Mouse (Mus musculus) CH12.LX (cell line): ENCODE data around the gene Cpne8. TPM values are rescaled to one million over a fixed set of nuclear protein-coding genes. Genes with fewer than 3 reads are reported as not detected.

Experiments used
- DNase-seq: peaks from one replicate; pipeline ENCODE4 v3.0.0-alpha.2; 2013; ENCODE audit errors: extremely low read depth
- H3K27ac ChIP-seq: 2 replicates; pipeline ENCODE4 v1.5.1; 2012; ENCODE audit warnings: low read depth, mild to moderate bottlenecking, control low read depth, moderate library complexity; ENCODE audit not compliant: insufficient read depth
- H3K27me3 ChIP-seq: replicated peaks from 2 replicates; pipeline ENCODE3; 2012; ENCODE audit warnings: inconsistent platforms
- H3K36me3 ChIP-seq, 2 experiments: replicated peaks in 1 of 2; 2 replicates each; pipeline versions ENCODE3 to v1.6.1; 2012; ENCODE audit warnings: inconsistent platforms in 1 of 2, low read length in 1 of 2, mild to moderate bottlenecking in 1 of 2, mixed read lengths in 1 of 2, moderate library complexity in 1 of 2; ENCODE audit not compliant: control insufficient read depth in 1 of 2, insufficient read depth in 1 of 2
- H3K4me1 ChIP-seq, 2 experiments: 2 replicates each; pipeline ENCODE4 v1.6.1; 2012; ENCODE audit warnings: inconsistent platforms in 1 of 2, moderate library complexity in 1 of 2; ENCODE audit not compliant: insufficient read depth in 2 of 2, control insufficient read depth in 1 of 2
- H3K4me2 ChIP-seq: 2 replicates; pipeline ENCODE4 v1.6.1; 2012; ENCODE audit warnings: low read depth, mild to moderate bottlenecking, control low read depth; ENCODE audit not compliant: poor library complexity, insufficient read depth, severe bottlenecking
- H3K4me3 ChIP-seq, 3 experiments: fragments of 150-350 bp in 1 of 3; sonication (generic) in 1 of 3; replicated peaks in 1 of 3; 2 replicates each; pipeline versions ENCODE3 to v1.5.1; 2011 to 2012; ENCODE audit warnings: low read depth in 2 of 3, low read length in 2 of 3, mild to moderate bottlenecking in 2 of 3, moderate library complexity in 2 of 3, control low read depth in 1 of 3, improper control_type of control experiment in 1 of 3, inconsistent platforms in 1 of 3, mixed read lengths in 1 of 3; ENCODE audit not compliant: poor library complexity in 1 of 3
- H3K79me2 ChIP-seq: replicated peaks from 2 replicates; pipeline ENCODE4 v1.6.1; 2012; ENCODE audit warnings: mild to moderate bottlenecking, moderate library complexity; ENCODE audit not compliant: control insufficient read depth, poor library complexity, insufficient read depth, severe bottlenecking; ENCODE audit errors: extremely low read depth
- H3K9ac ChIP-seq: 2 replicates; pipeline ENCODE4 v1.6.1; 2012; ENCODE audit warnings: low read depth, mild to moderate bottlenecking, control low read depth, moderate library complexity; ENCODE audit not compliant: insufficient read depth
- H3K9me3 ChIP-seq: replicated peaks from 2 replicates; pipeline ENCODE3; 2012; ENCODE audit warnings: low read length, inconsistent platforms, mixed read lengths
- CHD2 ChIP-seq: IDR thresholded peaks from 2 replicates; pipeline ENCODE4 v1.6.1; 2011; ENCODE audit warnings: low read length, improper control_type of control experiment
- CTCF ChIP-seq, 2 experiments: IDR thresholded peaks in 1 of 2; conservative IDR thresholded peaks in 1 of 2; 2 replicates each; pipeline ENCODE4 v1.5.1; 2011 to 2012; ENCODE audit warnings: low read depth in 2 of 2, low read length in 2 of 2, improper control_type of control experiment in 1 of 2, inconsistent platforms in 1 of 2, mild to moderate bottlenecking in 1 of 2, moderate library complexity in 1 of 2
- ELF1 ChIP-seq: IDR thresholded peaks from 2 replicates; pipeline ENCODE4 v1.6.1; 2014; ENCODE audit warnings: low read depth, mild to moderate bottlenecking, inconsistent platforms, low read length, improper control_type of control experiment
- ETS1 ChIP-seq: conservative IDR thresholded peaks from 2 replicates; pipeline ENCODE4 v1.6.1; 2012; ENCODE audit warnings: low read depth, mild to moderate bottlenecking, inconsistent platforms, low read length, improper control_type of control experiment, moderate library complexity
- HCFC1 ChIP-seq: IDR thresholded peaks from 2 replicates; pipeline ENCODE4 v1.6.1; 2012; ENCODE audit warnings: low read depth, mild to moderate bottlenecking, inconsistent platforms, low read length, improper control_type of control experiment
- IRF4 ChIP-seq: IDR thresholded peaks from 2 replicates; pipeline ENCODE4 v1.6.1; 2014; ENCODE audit warnings: low read depth, mild to moderate bottlenecking, inconsistent platforms, low read length, improper control_type of control experiment
- KAT2A ChIP-seq: IDR thresholded peaks from 2 replicates; pipeline ENCODE4 v1.6.1; 2012; ENCODE audit warnings: low read length, improper control_type of control experiment, inconsistent platforms; ENCODE audit not compliant: insufficient replicate concordance
- MAX ChIP-seq: IDR thresholded peaks from 2 replicates; pipeline ENCODE4 v1.6.1; 2011; ENCODE audit warnings: low read length, improper control_type of control experiment
- NRF1 ChIP-seq: IDR thresholded peaks from 2 replicates; pipeline ENCODE4 v1.6.1; 2014; ENCODE audit warnings: low read depth, mild to moderate bottlenecking, inconsistent platforms, low read length, improper control_type of control experiment, moderate library complexity
- POLR2A ChIP-seq: IDR thresholded peaks from 2 replicates; pipeline ENCODE4 v1.6.1; 2011; ENCODE audit warnings: low read depth, mild to moderate bottlenecking, improper control_type of control experiment, low read length
- RCOR1 ChIP-seq: conservative IDR thresholded peaks from 2 replicates; pipeline ENCODE4 v1.6.1; 2012; ENCODE audit warnings: low read depth, mild to moderate bottlenecking, inconsistent platforms, low read length, improper control_type of control experiment
- SMC3 ChIP-seq: IDR thresholded peaks from 2 replicates; pipeline ENCODE4 v1.6.1; 2011; ENCODE audit warnings: low read depth, low read length, improper control_type of control experiment
- TCF12 ChIP-seq: IDR thresholded peaks from 2 replicates; pipeline ENCODE4 v1.6.1; 2014; ENCODE audit warnings: low read depth, mild to moderate bottlenecking, inconsistent platforms, low read length, improper control_type of control experiment
- UBTF ChIP-seq: IDR thresholded peaks from 2 replicates; pipeline ENCODE4 v1.6.1; 2012; ENCODE audit warnings: low read depth, mild to moderate bottlenecking, inconsistent platforms, low read length, improper control_type of control experiment, moderate library complexity
- USF1 ChIP-seq: IDR thresholded peaks from 2 replicates; pipeline ENCODE4 v1.6.1; 2014; ENCODE audit warnings: low read depth, mild to moderate bottlenecking, inconsistent platforms, low read length, improper control_type of control experiment
- USF2 ChIP-seq: conservative IDR thresholded peaks from 2 replicates; pipeline ENCODE4 v1.6.1; 2011; ENCODE audit warnings: low read depth, low read length, improper control_type of control experiment
- ZC3H11A ChIP-seq: IDR thresholded peaks from 2 replicates; pipeline ENCODE4 v1.6.1; 2012; ENCODE audit warnings: low read depth, mild to moderate bottlenecking, inconsistent platforms, low read length, improper control_type of control experiment
- ZMIZ1 ChIP-seq: IDR thresholded peaks from 2 replicates; pipeline ENCODE4 v1.6.1; 2012; ENCODE audit warnings: low read depth, mild to moderate bottlenecking, inconsistent platforms, low read length, improper control_type of control experiment
- dilution Hi-C: fragments of 300-500 bp; cut with MboI; formaldehyde crosslinking; loops from 2 replicates; pipeline ENCODE4 v1.14.3; 2020; ENCODE audit warnings: low sequenced_read_pairs; ENCODE audit not compliant: extremely low pct_unique_long_range_greater_than_20kb, extremely low pct_ligation_motif_present
- in situ Hi-C: fragments of 300-500 bp; cut with MboI; formaldehyde crosslinking; loops from 3 replicates; pipeline ENCODE4 v1.14.3; 2019; ENCODE audit warnings: low sequenced_read_pairs, low pct_ligation_motif_present, low pct_unique_long_range_greater_than_20kb, mixed read lengths
- polyA plus RNA-seq: library from polyadenylated mRNA; unstranded; fragments of >175 nt; gene quantifications from 2 replicates; pipeline ENCODE4 v1.2.1, GENCODE M21; 2012; ENCODE audit warnings: low read depth; ENCODE audit not compliant: insufficient read length
- total RNA-seq, 2 experiments: library from RNA; depleted of rRNA; stranded (reverse); fragments of 300-350 nt in 1 of 2; fragments of >200 nt in 1 of 2; gene quantifications; 2 replicates each; pipeline ENCODE4 v1.2.3; 2012 to 2014

Cpne8 gene
- total and polyA plus RNA-seq, 3 experiments = 0.66 to 7.1 (median 1.2) TPM

DNA sequence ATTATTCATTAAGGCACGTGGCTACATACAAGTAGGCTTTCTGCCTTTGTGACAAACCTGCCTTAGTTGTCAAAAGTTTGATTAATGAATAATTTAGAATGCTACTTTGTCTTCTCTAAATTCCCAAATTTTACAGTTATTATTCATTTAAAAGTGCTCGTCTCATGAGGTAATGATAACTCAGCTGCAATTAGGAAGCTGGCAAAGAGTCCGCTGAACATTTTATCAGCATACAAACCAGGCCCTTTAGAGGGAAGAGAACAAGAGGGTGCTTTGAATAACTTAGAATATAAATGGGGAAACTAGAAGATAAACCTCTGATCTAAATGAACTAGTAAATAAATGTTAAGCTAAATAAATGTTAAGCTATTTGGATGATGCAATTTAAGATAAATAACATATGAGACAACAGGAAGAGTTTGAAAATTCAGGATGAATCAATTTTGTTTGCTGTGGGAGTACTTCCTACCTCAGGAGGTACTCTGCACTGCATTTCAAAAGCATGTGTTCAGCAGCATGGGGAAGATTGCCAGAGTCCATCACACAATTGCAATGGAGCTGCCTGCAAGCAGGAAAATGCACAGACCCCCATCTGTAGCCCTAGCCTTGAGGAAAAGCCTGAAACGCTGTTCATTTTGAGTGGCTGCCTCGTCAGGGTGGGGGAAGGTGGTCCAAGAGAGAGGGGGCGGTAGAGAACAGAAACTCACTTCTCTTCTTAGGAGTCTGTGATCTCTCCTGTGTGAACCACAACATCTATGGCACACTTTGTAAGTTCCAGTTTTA lies 81.3 kb downstream of the Cpne8 start:
- H3K27me3 ChIP-seq = no peaks in the 10 kb centered on the region
- H3K4me3 ChIP-seq = no peak overlapping the region
- in situ Hi-C loops (no loop called here), dilution Hi-C loops (no loop called here)
- H3K4me2 ChIP-seq = no peak overlapping the region
- no peaks in the 10 kb centered on the region for H3K79me2 ChIP-seq
- no peaks in the 10 kb centered on the region for H3K4me1 ChIP-seq
- no peak for DNase-seq
- H3K9me3 ChIP-seq = peaks cover 56% of the 10 kb centered on the region
- no peaks in the 10 kb centered on the region for H3K36me3 ChIP-seq
- no peak overlapping the region for H3K9ac ChIP-seq
- no peak overlapping the region for H3K27ac ChIP-seq
- TF ChIP-seq MAX (no peak), SMC3 (no peak), ZC3H11A (no peak), UBTF (no peak), ZMIZ1 (no peak), CTCF (conservative IDR thresholded peaks at IDR 0.05 in 1 of 2, IDR thresholded peaks at IDR 0.05 in 1 of 2; ENCODE audit: low read depth in 2 of 2, low read length in 2 of 2) (no peak), RCOR1 (no peak), USF2 (no peak), TCF12 (no peak), IRF4 (no peak), KAT2A (no peak), ELF1 (no peak), USF1 (no peak), NRF1 (no peak), ETS1 (no peak)

DNA sequence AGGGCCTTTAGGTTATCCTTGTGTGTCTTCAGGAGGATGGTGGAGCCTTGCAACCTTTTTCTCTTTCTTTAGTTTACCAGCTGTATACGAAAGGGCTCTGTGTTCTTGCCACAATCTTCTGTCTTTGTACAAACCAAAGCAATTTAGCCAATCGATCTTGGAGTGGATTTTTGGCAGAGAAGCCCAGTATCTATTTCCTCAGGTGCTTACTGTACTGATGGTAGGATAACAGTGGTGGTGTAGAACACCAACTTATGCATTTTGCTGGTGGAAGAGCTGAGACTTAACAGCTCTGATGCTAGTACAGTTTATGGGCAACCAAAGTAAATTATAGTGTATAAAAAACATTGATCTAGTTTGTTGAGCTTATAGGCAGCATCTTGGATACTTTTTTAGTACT lies 83.6 kb downstream of the Cpne8 start:
- in situ Hi-C loops = no loop called here
- dilution Hi-C loops = no loop called here
- Histone ChIP-seq H3K36me3 (no peaks in the 10 kb centered on the region), H3K27me3 (no peaks in the 10 kb centered on the region), H3K27ac (no peak overlapping the region), H3K9ac (no peak overlapping the region), H3K79me2 (no peaks in the 10 kb centered on the region), H3K4me3 (no peak overlapping the region), H3K4me1 (no peaks in the 10 kb centered on the region), H3K9me3 (peaks cover 54% of the 10 kb centered on the region), H3K4me2 (no peak overlapping the region)
- no peak for TF ChIP-seq CTCF (conservative IDR thresholded peaks at IDR 0.05 in 1 of 2, IDR thresholded peaks at IDR 0.05 in 1 of 2; ENCODE audit: low read depth in 2 of 2, low read length in 2 of 2)
- no peak for TF ChIP-seq HCFC1
- TF ChIP-seq POLR2A = no peak
- no peak for TF ChIP-seq ETS1
- no peak for TF ChIP-seq CHD2
- DNase-seq = no peak
